ENCODE assay signal across 9 mouse cellular contexts in the genomic region with DNA sequence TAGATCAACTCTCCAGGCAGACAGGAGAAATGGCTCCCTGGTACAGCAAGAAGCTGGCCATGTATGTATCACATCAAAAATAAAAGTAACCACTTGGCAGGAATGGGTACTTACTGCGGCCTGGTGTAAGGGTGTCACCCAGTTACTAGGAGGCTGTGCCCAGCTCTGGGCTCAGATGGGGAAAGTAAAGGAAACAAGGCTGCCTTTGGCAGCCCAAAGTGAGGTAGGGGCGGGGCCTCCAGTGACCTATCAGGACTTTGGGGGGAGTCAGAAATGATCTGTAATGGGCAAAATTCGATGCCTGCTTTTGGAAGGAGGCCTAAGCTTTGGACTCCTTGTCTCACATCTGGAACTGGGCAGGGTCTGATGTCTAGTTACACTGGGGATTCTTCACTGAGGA. TPM values are rescaled to one million over a fixed set of nuclear protein-coding genes. Genes with fewer than 3 reads are reported as not detected.
DNase-seq lines count a peak whose midpoint lies in the region; ATAC-seq and TF ChIP-seq lines count a peak whose summit lies in the region.
"Had no signal": no experiment of that assay in that cellular context is flagged by ENCODE, and none has a peak within 500 bp of the region (broad histone marks: within the 10 kb centered on the region; RNA-seq: fewer than 3 reads in every experiment).

No protein-coding gene starts in this region.

- ATAC-seq in intestine, embryonic 15.5 days = no peak
- no peak for ATAC-seq in neural tube, embryonic 13.5 days (ENCODE audit: low read depth)

- TF ChIP-seq CTCF in left cerebral cortex, adult 2 months (IDR thresholded peaks at IDR 0.05) = no peak

- intact Hi-C loops in left cerebral cortex, adult 2 months (cut with DNase I) = no loop called here
- intact Hi-C loops in gastrocnemius, postnatal 36 days (cut with DNase I) = no loop called here

- peak overlapping the region; percentile 97 for H3K4me3 ChIP-seq in left cerebral cortex, adult 2 months
- H3K4me3 ChIP-seq in forebrain, embryonic 10.5 days = peak overlapping the region; percentile 23; the same call in 1 of the 2 replicates
- H3K4me3 ChIP-seq in intestine, embryonic 15.5 days (replicated peaks) = peak overlapping the region; percentile 92
- peak overlapping the region; percentile 95 for H3K4me3 ChIP-seq in neural tube, embryonic 13.5 days

- no peak for DNase-seq in left cerebral cortex, adult 2 months (ENCODE audit: extremely low spot score in 1 of 2, low spot score in 2 of 2)
- DNase-seq in left cerebral cortex, adult 8-10 months (ENCODE audit: low spot score in 2 of 2) = no peak
- no peak for DNase-seq in forebrain, embryonic 10.5 days (ENCODE audit: extremely low spot score, low spot score)
- no peak for DNase-seq in cerebellum, postnatal 36 days
- no peak for DNase-seq in spleen, postnatal 36 days (ENCODE audit: low spot score in 2 of 2)
- DNase-seq in gastrocnemius, postnatal 36 days = no peak

- peak overlapping the region; percentile 90 for H3K9ac ChIP-seq in intestine, embryonic 15.5 days
- H3K9ac ChIP-seq in neural tube, embryonic 13.5 days = peak overlapping the region; percentile 98

- peaks cover 85% of the 10 kb centered on the region for H3K4me1 ChIP-seq in forebrain, embryonic 10.5 days
- peaks cover 69% of the 10 kb centered on the region for H3K4me1 ChIP-seq in intestine, embryonic 15.5 days (replicated peaks)
- peaks cover 78% of the 10 kb centered on the region for H3K4me1 ChIP-seq in neural tube, embryonic 13.5 days (replicated peaks)

- H3K27me3 ChIP-seq in forebrain, embryonic 10.5 days (ENCODE audit: poor library complexity, severe bottlenecking) = no peaks in the 10 kb centered on the region
- H3K27me3 ChIP-seq in intestine, embryonic 15.5 days (replicated peaks) = no peaks in the 10 kb centered on the region
- H3K27me3 ChIP-seq in neural tube, embryonic 13.5 days = peaks cover 1% of the 10 kb centered on the region

- 64% methylated on average over 3 of the region's 3 CpGs for WGBS in forebrain, embryonic 10.5 days
- WGBS in intestine, embryonic 15.5 days = 44% methylated on average over 3 of the region's 3 CpGs
- 72% methylated on average over 3 of the region's 3 CpGs for WGBS in neural tube, embryonic 13.5 days

- H3K4me2 ChIP-seq in intestine, embryonic 15.5 days (replicated peaks) = peak overlapping the region; percentile 88
- H3K4me2 ChIP-seq in neural tube, embryonic 13.5 days = peak overlapping the region; percentile 69

- H3K36me3 ChIP-seq in forebrain, embryonic 10.5 days (replicated peaks) = peaks cover 37% of the 10 kb centered on the region
- no peaks in the 10 kb centered on the region; the same call in 1 of the 2 replicates for H3K36me3 ChIP-seq in intestine, embryonic 15.5 days
- no peaks in the 10 kb centered on the region for H3K36me3 ChIP-seq in neural tube, embryonic 13.5 days

- H3K9me3 ChIP-seq in forebrain, embryonic 10.5 days = no peaks in the 10 kb centered on the region
- no peaks in the 10 kb centered on the region for H3K9me3 ChIP-seq in intestine, embryonic 15.5 days
- H3K9me3 ChIP-seq in neural tube, embryonic 13.5 days = no peaks in the 10 kb centered on the region

- H3K27ac ChIP-seq in left cerebral cortex, adult 2 months = peak overlapping the region; percentile 99; the same call in 1 of the 2 replicates
- no peak overlapping the region for H3K27ac ChIP-seq in forebrain, embryonic 10.5 days
- no peak overlapping the region for H3K27ac ChIP-seq in intestine, embryonic 15.5 days
- H3K27ac ChIP-seq in neural tube, embryonic 13.5 days (replicated peaks) = no peak overlapping the region

RNA-seq across cellular contexts. Expression of a gene that starts 3.2 kb away (rescaled TPM):
- total RNA-seq in left cerebral cortex, adult 2 months (2021) = 10 to 100 TPM; 79.4 to 83.8 TPM
- 10 to 100 TPM; 74.8 to 83.4 (median 82.5) TPM for total RNA-seq in left cerebral cortex, adult 8-10 months (2022)
- polyA plus RNA-seq in forebrain, embryonic 10.5 days (2016; fragmentation: Nextera tagmentation; extraction: Ambion mirVana) = 42.3 and 42.5 TPM in 2 replicates
- polyA plus RNA-seq in intestine, embryonic 15.5 days (2015; fragmentation: Nextera tagmentation; extraction: Ambion mirVana) = 53.6 and 55.2 TPM in 2 replicates
- 21.9 and 26.9 TPM in 2 replicates for polyA plus RNA-seq in neural tube, embryonic 13.5 days (2015; fragmentation: Nextera tagmentation; extraction: Ambion mirVana)
- 100 to 1,000 TPM in 1 of 2 experiments, 10 to 100 TPM in 1; 83.2 to 103 TPM for total RNA-seq in gastrocnemius, postnatal 36 days (2021)

RNA-seq across cellular contexts. Expression of a gene that starts 18.8 kb away (rescaled TPM):
- under 1 TPM; 0.18 to 0.28 TPM for total RNA-seq in left cerebral cortex, adult 2 months (2021)
- total RNA-seq in left cerebral cortex, adult 8-10 months (2022) = under 1 TPM; 0.13 to 0.21 (median 0.17) TPM
- 0.06 and 0.10 TPM in 2 replicates for polyA plus RNA-seq in forebrain, embryonic 10.5 days (2016; fragmentation: Nextera tagmentation; extraction: Ambion mirVana)
- polyA plus RNA-seq in intestine, embryonic 15.5 days (2015; fragmentation: Nextera tagmentation; extraction: Ambion mirVana) = 0.10 and 0.21 TPM in 2 replicates
- 23.0 and 36.0 TPM in 2 replicates for polyA plus RNA-seq in neural tube, embryonic 13.5 days (2015; fragmentation: Nextera tagmentation; extraction: Ambion mirVana)
- total RNA-seq in gastrocnemius, postnatal 36 days (2021) = 1 to 10 TPM; 1.8 to 2.0 TPM

RNA-seq across cellular contexts. Expression of a gene that starts 48.9 kb away (rescaled TPM):
- 10 to 100 TPM; 30.2 to 30.7 TPM for total RNA-seq in left cerebral cortex, adult 2 months (2021)
- 10 to 100 TPM; 22.8 to 36.1 (median 30.0) TPM for total RNA-seq in left cerebral cortex, adult 8-10 months (2022)
- polyA plus RNA-seq in forebrain, embryonic 10.5 days (2016; fragmentation: Nextera tagmentation; extraction: Ambion mirVana) = 110 and 117 TPM in 2 replicates
- polyA plus RNA-seq in intestine, embryonic 15.5 days (2015; fragmentation: Nextera tagmentation; extraction: Ambion mirVana) = 91.8 and 99.3 TPM in 2 replicates
- 53.3 and 65.1 TPM in 2 replicates for polyA plus RNA-seq in neural tube, embryonic 13.5 days (2015; fragmentation: Nextera tagmentation; extraction: Ambion mirVana)
- 10 to 100 TPM; 20.5 to 21.7 TPM for total RNA-seq in gastrocnemius, postnatal 36 days (2021)

RNA-seq across cellular contexts. Expression of a gene that starts 59.5 kb away (rescaled TPM):
- 10 to 100 TPM; 10.1 to 12.3 TPM for total RNA-seq in left cerebral cortex, adult 2 months (2021)
- total RNA-seq in left cerebral cortex, adult 8-10 months (2022) = 10 to 100 TPM; 10.4 to 11.8 (median 11.2) TPM
- polyA plus RNA-seq in forebrain, embryonic 10.5 days (2016; fragmentation: Nextera tagmentation; extraction: Ambion mirVana) = 62.1 and 65.2 TPM in 2 replicates
- polyA plus RNA-seq in intestine, embryonic 15.5 days (2015; fragmentation: Nextera tagmentation; extraction: Ambion mirVana) = 48.9 and 55.1 TPM in 2 replicates
- 22.5 and 25.7 TPM in 2 replicates for polyA plus RNA-seq in neural tube, embryonic 13.5 days (2015; fragmentation: Nextera tagmentation; extraction: Ambion mirVana)
- 10 to 100 TPM in 1 of 2 experiments, 1 to 10 TPM in 1; 8.2 to 10.0 TPM for total RNA-seq in gastrocnemius, postnatal 36 days (2021)

RNA-seq across cellular contexts. Expression of a gene that starts 59.6 kb away (rescaled TPM):
- total RNA-seq in left cerebral cortex, adult 2 months (2021) = under 1 TPM in 1 of 2 experiments, not detected in 1; 0.21 TPM
- under 1 TPM in 3 of 4 experiments, not detected in 1; 0.11 to 0.30 (median 0.14) TPM for total RNA-seq in left cerebral cortex, adult 8-10 months (2022)
- 0.18 and 0.21 TPM in 2 replicates for polyA plus RNA-seq in forebrain, embryonic 10.5 days (2016; fragmentation: Nextera tagmentation; extraction: Ambion mirVana)
- polyA plus RNA-seq in intestine, embryonic 15.5 days (2015; fragmentation: Nextera tagmentation; extraction: Ambion mirVana) = 0.40 and 0.69 TPM in 2 replicates
- 0.20 and 0.25 TPM in 2 replicates for polyA plus RNA-seq in neural tube, embryonic 13.5 days (2015; fragmentation: Nextera tagmentation; extraction: Ambion mirVana)
- under 1 TPM in 1 of 2 experiments, not detected in 1; 0.10 TPM for total RNA-seq in gastrocnemius, postnatal 36 days (2021)
- total RNA-seq: hematopoietic stem cell, adult 5-6 weeks had no signal

Comparison
In these comparisons a context has a peak if more than half of its experiments do, and no peak if none do; other contexts are left out.
1. H3K4me3 ChIP-seq: peak in every context shown above with its lines; median percentile 97 in left cerebral cortex, adult 2 months; 95 in neural tube, embryonic 13.5 days; 92 in intestine, embryonic 15.5 days; 23 in forebrain, embryonic 10.5 days.